ENCODE assay signal across 15 mouse cellular contexts in the genomic region with DNA sequence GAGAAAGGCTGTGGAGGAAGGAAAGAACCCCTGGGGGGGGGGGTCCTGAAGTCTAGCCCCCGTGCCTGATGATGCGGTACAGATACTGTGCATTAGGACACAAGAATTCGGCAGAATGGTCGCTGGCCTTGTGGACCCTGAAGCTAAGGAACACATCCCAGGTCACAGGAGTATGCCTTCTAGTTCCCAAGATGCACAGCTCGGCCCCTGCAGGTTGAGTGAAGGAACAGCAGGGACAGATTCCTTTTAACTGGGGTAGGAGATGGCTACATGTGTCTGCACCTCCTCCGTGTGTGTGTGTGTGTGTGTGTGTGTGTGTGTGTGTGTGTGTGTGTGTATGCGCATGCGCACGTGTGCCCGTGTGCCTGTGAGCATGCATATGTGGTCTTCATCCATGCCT.
A peak's percentile ranks its signal among the peaks of the same experiment; 100 is the strongest.
DNase-seq lines count a peak whose midpoint lies in the region; ATAC-seq lines count a peak whose summit lies in the region.
"Had no signal": no experiment of that assay in that cellular context is flagged by ENCODE, and none has a peak within 500 bp of the region (broad histone marks: within the 10 kb centered on the region; RNA-seq: fewer than 3 reads in every experiment).

No protein-coding gene starts in this region.

- H3K27me3 ChIP-seq in midbrain, embryonic 13.5 days: 0 out of 2 replicates have a peak, but pooled peaks cover 2% of the 10 kb centered on the region
- no peaks in the 10 kb centered on the region for H3K27me3 ChIP-seq in midbrain, embryonic 15.5 days (replicated peaks)
- no peaks in the 10 kb centered on the region for H3K27me3 ChIP-seq in forebrain, embryonic 14.5 days (replicated peaks; ENCODE audit: control insufficient read depth, insufficient read depth, low read length)
- peaks cover 38% of the 10 kb centered on the region for H3K27me3 ChIP-seq in hindbrain, embryonic 13.5 days
- 0 out of 2 replicates have a peak, but pooled peaks cover 3% of the 10 kb centered on the region for H3K27me3 ChIP-seq in neural tube, embryonic 14.5 days (ENCODE audit: control insufficient read depth, insufficient read depth, low read length)
- H3K27me3 ChIP-seq: CH12.LX; liver, embryonic 15.5 days had no signal

- 84% methylated on average over 10 of the region's 10 CpGs for WGBS in midbrain, embryonic 13.5 days
- WGBS in midbrain, embryonic 15.5 days: 87% methylated on average over 10 of the region's 10 CpGs
- WGBS in forebrain, embryonic 14.5 days: 76% methylated on average over 9 of the region's 10 CpGs
- WGBS in hindbrain, embryonic 13.5 days: 79% methylated on average over 10 of the region's 10 CpGs
- 83% methylated on average over 10 of the region's 10 CpGs for WGBS in neural tube, embryonic 14.5 days

- peak overlapping the region; percentile 53; the same call in 1 of the 2 replicates for H3K4me2 ChIP-seq in midbrain, embryonic 13.5 days (replicated peaks)
- H3K4me2 ChIP-seq in midbrain, embryonic 15.5 days: no peak overlapping the region
- H3K4me2 ChIP-seq in forebrain, embryonic 14.5 days (ENCODE audit: low read length): peak overlapping the region; percentile 53; the same call in 1 of the 2 replicates
- no peak overlapping the region for H3K4me2 ChIP-seq in hindbrain, embryonic 13.5 days
- H3K4me2 ChIP-seq in neural tube, embryonic 14.5 days (ENCODE audit: low read depth, low read length): 0 out of 2 replicates have a peak overlapping the region, but pooled peaks have one; percentile 38

- no peaks in the 10 kb centered on the region for H3K9me3 ChIP-seq in midbrain, embryonic 13.5 days
- no peaks in the 10 kb centered on the region for H3K9me3 ChIP-seq in midbrain, embryonic 15.5 days
- no peaks in the 10 kb centered on the region for H3K9me3 ChIP-seq in forebrain, embryonic 14.5 days (replicated peaks; ENCODE audit: control insufficient read depth, low read length)
- 0 out of 2 replicates have a peak, but pooled peaks cover 2% of the 10 kb centered on the region for H3K9me3 ChIP-seq in hindbrain, embryonic 13.5 days
- H3K9me3 ChIP-seq in neural tube, embryonic 14.5 days (ENCODE audit: control insufficient read depth, low read length): no peaks in the 10 kb centered on the region
- H3K9me3 ChIP-seq: limb, embryonic 10.5 days; liver, embryonic 15.5 days had no signal

- peak overlapping the region; percentile 75 for H3K27ac ChIP-seq in midbrain, embryonic 13.5 days
- H3K27ac ChIP-seq in midbrain, embryonic 15.5 days: no peak overlapping the region
- peak overlapping the region; percentile 69; the same call in 1 of the 2 replicates for H3K27ac ChIP-seq in forebrain, embryonic 14.5 days (ENCODE audit: low read depth, low read length)
- peak overlapping the region; percentile 86 for H3K27ac ChIP-seq in hindbrain, embryonic 13.5 days
- H3K27ac ChIP-seq in neural tube, embryonic 14.5 days (ENCODE audit: low read depth, low read length): peak overlapping the region; percentile 58; the same call in 1 of the 2 replicates
- H3K27ac ChIP-seq: limb, embryonic 10.5 days; liver, embryonic 15.5 days had no signal

- DNase-seq in forebrain, embryonic 14.5 days (ENCODE audit: low spot score): no peak
- DNase-seq in right cerebral cortex, postnatal 36 days (ENCODE audit: low spot score in 2 of 2): no peak
- no peak for DNase-seq in adrenal gland, adult 2 months
- DNase-seq: adrenal gland, postnatal 10 days; heart, adult 11 months; kidney, adult 18-20 months; kidney, postnatal 4 days; thymus, postnatal 36 days had no signal

- H3K4me1 ChIP-seq in midbrain, embryonic 13.5 days (replicated peaks): peaks cover 33% of the 10 kb centered on the region
- peaks cover 22% of the 10 kb centered on the region for H3K4me1 ChIP-seq in midbrain, embryonic 15.5 days
- H3K4me1 ChIP-seq in forebrain, embryonic 14.5 days (ENCODE audit: control insufficient read depth, insufficient read depth, low read length): peaks cover 16% of the 10 kb centered on the region
- peaks cover 62% of the 10 kb centered on the region for H3K4me1 ChIP-seq in hindbrain, embryonic 13.5 days (replicated peaks)
- H3K4me1 ChIP-seq in neural tube, embryonic 14.5 days (ENCODE audit: control insufficient read depth, insufficient read depth, low read length): peaks cover 27% of the 10 kb centered on the region

- no peak overlapping the region for H3K4me3 ChIP-seq in midbrain, embryonic 13.5 days (replicated peaks)
- H3K4me3 ChIP-seq in midbrain, embryonic 15.5 days: no peak overlapping the region
- H3K4me3 ChIP-seq in forebrain, embryonic 14.5 days (ENCODE audit: low read depth, low read length): no peak overlapping the region
- no peak overlapping the region for H3K4me3 ChIP-seq in hindbrain, embryonic 13.5 days
- no peak overlapping the region for H3K4me3 ChIP-seq in neural tube, embryonic 14.5 days (ENCODE audit: low read depth, low read length)
- H3K4me3 ChIP-seq: limb, embryonic 10.5 days; liver, embryonic 15.5 days had no signal

- ATAC-seq in midbrain, embryonic 13.5 days: peak; percentile 21; the same call in 1 of the 2 replicates
- ATAC-seq in midbrain, embryonic 15.5 days (replicated peaks): no peak
- ATAC-seq in forebrain, embryonic 14.5 days: no peak
- ATAC-seq in hindbrain, embryonic 13.5 days (ENCODE audit: low FRiP score): peak; percentile 16; the same call in 1 of the 2 replicates
- no peak for ATAC-seq in neural tube, embryonic 14.5 days (ENCODE audit: low read depth)

- H3K36me3 ChIP-seq in midbrain, embryonic 13.5 days: no peaks in the 10 kb centered on the region
- H3K36me3 ChIP-seq in midbrain, embryonic 15.5 days (replicated peaks): no peaks in the 10 kb centered on the region
- no peaks in the 10 kb centered on the region for H3K36me3 ChIP-seq in forebrain, embryonic 14.5 days (ENCODE audit: control insufficient read depth, insufficient read depth, low read length)
- no peaks in the 10 kb centered on the region for H3K36me3 ChIP-seq in hindbrain, embryonic 13.5 days
- H3K36me3 ChIP-seq in neural tube, embryonic 14.5 days (ENCODE audit: control insufficient read depth, insufficient read depth, low read length): no peaks in the 10 kb centered on the region
- H3K36me3 ChIP-seq: limb, embryonic 10.5 days; liver, embryonic 15.5 days had no signal

- H3K9ac ChIP-seq in midbrain, embryonic 13.5 days (replicated peaks): no peak overlapping the region
- H3K9ac ChIP-seq in midbrain, embryonic 15.5 days: no peak overlapping the region
- H3K9ac ChIP-seq in forebrain, embryonic 14.5 days (ENCODE audit: low read length): no peak overlapping the region
- H3K9ac ChIP-seq in hindbrain, embryonic 13.5 days: no peak overlapping the region
- H3K9ac ChIP-seq in neural tube, embryonic 14.5 days (replicated peaks; ENCODE audit: low read depth, low read length): no peak overlapping the region
- H3K9ac ChIP-seq: liver, embryonic 15.5 days had no signal

Comparison
In these comparisons a context has a peak if more than half of its experiments do, and no peak if none do; other contexts are left out.
1. ATAC-seq: peak in midbrain, embryonic 13.5 days (single experiment) and hindbrain, embryonic 13.5 days (single experiment); none in midbrain, embryonic 15.5 days (single experiment), forebrain, embryonic 14.5 days (single experiment) and neural tube, embryonic 14.5 days (single experiment).
2. H3K4me2 ChIP-seq: peak in midbrain, embryonic 13.5 days (single experiment), forebrain, embryonic 14.5 days (single experiment) and neural tube, embryonic 14.5 days (single experiment); none in midbrain, embryonic 15.5 days (single experiment) and hindbrain, embryonic 13.5 days (single experiment).